Mouse (Mus musculus): Measurements from ENCODE around the gene Uck2. TPM values are rescaled to one million over a fixed set of nuclear protein-coding genes. Genes with fewer than 3 reads are reported as not detected.
A peak's percentile ranks its signal among the peaks of the same experiment; 100 is the strongest.

The Uck2 gene
- polyA plus RNA-seq, 1 experiment from 2014 or later, result 135 TPM

GRCm38 (mm10) chr1:167241487-167241886 is 43.6 kb downstream of the Uck2 start:
- Histone ChIP-seq H3K36me3 (replicated peaks) (peaks cover 14% of the 10 kb centered on the region), H3K4me3 (no peak overlapping the region), H3K27ac (peak overlapping the region; percentile 67; the same call in 1 of the 2 replicates), H3K9me3 (no peaks in the 10 kb centered on the region), H3K27me3 (ENCODE audit: poor library complexity, severe bottlenecking) (no peaks in the 10 kb centered on the region), H3K4me1 (peaks cover 88% of the 10 kb centered on the region)
- WGBS, result 65% methylated on average over 3 of the region's 3 CpGs
- no peak for DNase-seq (ENCODE audit: extremely low spot score, low spot score)

GRCm38 (mm10) chr1:167240361-167240760 is 44.8 kb downstream of the Uck2 start:
- Histone ChIP-seq H3K4me1 (peaks cover 85% of the 10 kb centered on the region), H3K27ac (peak overlapping the region; percentile 32), H3K9me3 (no peaks in the 10 kb centered on the region), H3K27me3 (ENCODE audit: poor library complexity, severe bottlenecking) (no peaks in the 10 kb centered on the region), H3K36me3 (replicated peaks) (peaks cover 25% of the 10 kb centered on the region), H3K4me3 (no peak overlapping the region)
- WGBS, result 27% methylated on average over 5 of the region's 5 CpGs
- peak; percentile 29 for DNase-seq (ENCODE audit: extremely low spot score, low spot score)

DNA sequence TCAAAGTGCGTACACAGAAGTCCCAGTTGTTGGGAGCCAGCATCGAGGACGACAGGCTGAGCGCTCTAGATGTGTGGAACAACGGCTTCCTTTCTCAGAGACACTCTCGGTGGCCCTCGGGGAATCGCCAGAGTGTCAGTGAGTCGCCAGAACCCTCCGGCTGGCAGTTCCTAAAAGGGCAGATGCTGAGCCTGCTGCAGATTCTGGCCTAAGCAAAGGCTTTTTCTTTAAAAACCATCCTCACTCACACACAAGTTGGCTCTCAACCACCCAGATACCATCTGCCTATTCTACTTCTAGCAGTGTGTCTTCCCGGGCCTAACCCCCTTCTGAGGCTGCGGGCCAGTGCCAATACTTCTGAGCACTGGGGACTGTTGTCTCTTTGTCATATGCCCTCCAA is 45.2 kb downstream of the Uck2 start:
- no peaks in the 10 kb centered on the region for H3K9me3 ChIP-seq
- peak overlapping the region; percentile 32 for H3K27ac ChIP-seq
- H3K27me3 ChIP-seq (ENCODE audit: poor library complexity, severe bottlenecking), result no peaks in the 10 kb centered on the region
- DNase-seq (ENCODE audit: extremely low spot score, low spot score), result no peak
- no peak overlapping the region for H3K4me3 ChIP-seq
- peaks cover 30% of the 10 kb centered on the region for H3K36me3 ChIP-seq (replicated peaks)
- 71% methylated on average over 12 of the region's 12 CpGs for WGBS
- H3K4me1 ChIP-seq, result peaks cover 81% of the 10 kb centered on the region

DNA sequence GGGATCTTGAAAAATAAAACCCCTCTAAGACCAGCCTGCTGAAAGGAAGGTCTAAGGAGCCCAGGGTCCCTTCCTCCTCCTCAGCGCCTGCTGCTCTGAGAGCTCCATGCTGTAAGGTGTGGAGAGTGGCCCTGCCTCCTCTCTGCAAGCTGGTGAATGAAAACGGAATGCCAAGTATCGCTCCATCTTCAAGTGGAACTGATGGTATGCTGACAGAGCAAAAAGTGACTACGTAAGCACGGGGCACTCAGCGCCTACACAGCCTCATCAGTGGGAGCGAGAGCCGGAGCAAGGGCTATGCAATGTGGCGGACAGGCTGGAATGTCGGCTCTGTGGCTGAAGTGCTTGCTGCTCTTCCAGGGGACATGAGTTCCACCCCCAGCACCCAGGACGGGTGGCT is 47.3 kb downstream of the Uck2 start:
- WGBS, result 93% methylated on average over 11 of the region's 11 CpGs
- Histone ChIP-seq H3K4me3 (no peak overlapping the region), H3K36me3 (replicated peaks) (peaks cover 51% of the 10 kb centered on the region), H3K27ac (no peak overlapping the region), H3K9me3 (no peaks in the 10 kb centered on the region), H3K4me1 (peaks cover 60% of the 10 kb centered on the region), H3K27me3 (ENCODE audit: poor library complexity, severe bottlenecking) (no peaks in the 10 kb centered on the region)
- no peak for DNase-seq (ENCODE audit: extremely low spot score, low spot score)

GRCm38 (mm10) chr1:167236790-167237189 is 48.3 kb downstream of the Uck2 start:
- Histone ChIP-seq H3K9me3 (no peaks in the 10 kb centered on the region), H3K27me3 (ENCODE audit: poor library complexity, severe bottlenecking) (no peaks in the 10 kb centered on the region), H3K36me3 (replicated peaks) (peaks cover 61% of the 10 kb centered on the region), H3K4me1 (peaks cover 49% of the 10 kb centered on the region), H3K27ac (no peak overlapping the region), H3K4me3 (no peak overlapping the region)
- WGBS, result 92% methylated on average over 8 of the region's 8 CpGs
- no peak for DNase-seq (ENCODE audit: extremely low spot score, low spot score)

- no peak for DNase-seq (ENCODE audit: extremely low spot score, low spot score)
- no peak overlapping the region for H3K27ac ChIP-seq
- no peak overlapping the region for H3K4me3 ChIP-seq
- no peaks in the 10 kb centered on the region for H3K27me3 ChIP-seq (ENCODE audit: poor library complexity, severe bottlenecking)
- H3K4me1 ChIP-seq, result peaks cover 25% of the 10 kb centered on the region
- peaks cover 83% of the 10 kb centered on the region for H3K36me3 ChIP-seq (replicated peaks)
- whole genome bisulfite sequencing, result 94% methylated on average over 10 of the region's 10 CpGs
- H3K9me3 ChIP-seq, result no peaks in the 10 kb centered on the region
Observed at GRCm38 (mm10) chr1:167234344-167234743, 50.8 kb downstream of the Uck2 start.

DNA sequence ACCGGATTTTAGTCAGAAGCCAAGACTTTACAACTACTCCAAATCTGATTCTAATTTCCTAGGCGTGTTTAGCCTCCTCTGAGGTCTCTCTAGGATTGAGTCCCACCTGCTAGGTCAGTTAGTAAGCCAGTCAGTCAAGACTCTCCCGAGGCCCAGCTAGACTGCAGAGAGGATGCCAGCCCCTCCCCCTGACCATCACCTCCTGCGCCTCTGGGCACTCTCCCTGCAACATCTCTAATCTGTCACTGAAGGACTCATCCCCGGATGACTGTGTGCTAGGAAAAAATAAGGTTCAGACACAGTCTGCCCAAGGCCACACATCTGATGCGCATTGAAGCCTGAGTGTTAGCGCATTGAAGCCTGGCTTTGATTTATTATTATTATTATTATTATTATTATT is 52.2 kb downstream of the Uck2 start:
- peaks cover 11% of the 10 kb centered on the region for H3K4me1 ChIP-seq
- H3K36me3 ChIP-seq (replicated peaks), result peaks cover 97% of the 10 kb centered on the region
- H3K9me3 ChIP-seq, result no peaks in the 10 kb centered on the region
- H3K27me3 ChIP-seq (ENCODE audit: poor library complexity, severe bottlenecking), result no peaks in the 10 kb centered on the region
- no peak overlapping the region for H3K4me3 ChIP-seq
- H3K27ac ChIP-seq, result no peak overlapping the region
- DNase-seq (ENCODE audit: extremely low spot score, low spot score), result no peak
- 83% methylated on average over 7 of the region's 7 CpGs for WGBS

GRCm38 (mm10) chr1:167231612-167232283 is 53.4 kb downstream of the Uck2 start:
- Histone ChIP-seq H3K27ac (no peak overlapping the region), H3K9me3 (no peaks in the 10 kb centered on the region), H3K36me3 (replicated peaks) (peaks cover 97% of the 10 kb centered on the region), H3K27me3 (ENCODE audit: poor library complexity, severe bottlenecking) (no peaks in the 10 kb centered on the region), H3K4me3 (no peak overlapping the region), H3K4me1 (no peaks in the 10 kb centered on the region)
- DNase-seq (ENCODE audit: extremely low spot score, low spot score), result no peak
- 84% methylated on average over 17 of the region's 17 CpGs for WGBS

GRCm38 (mm10) chr1:167230930-167231611 is 54.0 kb downstream of the Uck2 start:
- H3K36me3 ChIP-seq (replicated peaks), result peaks cover 97% of the 10 kb centered on the region
- WGBS, result 91% methylated on average over 17 of the region's 17 CpGs

DNA sequence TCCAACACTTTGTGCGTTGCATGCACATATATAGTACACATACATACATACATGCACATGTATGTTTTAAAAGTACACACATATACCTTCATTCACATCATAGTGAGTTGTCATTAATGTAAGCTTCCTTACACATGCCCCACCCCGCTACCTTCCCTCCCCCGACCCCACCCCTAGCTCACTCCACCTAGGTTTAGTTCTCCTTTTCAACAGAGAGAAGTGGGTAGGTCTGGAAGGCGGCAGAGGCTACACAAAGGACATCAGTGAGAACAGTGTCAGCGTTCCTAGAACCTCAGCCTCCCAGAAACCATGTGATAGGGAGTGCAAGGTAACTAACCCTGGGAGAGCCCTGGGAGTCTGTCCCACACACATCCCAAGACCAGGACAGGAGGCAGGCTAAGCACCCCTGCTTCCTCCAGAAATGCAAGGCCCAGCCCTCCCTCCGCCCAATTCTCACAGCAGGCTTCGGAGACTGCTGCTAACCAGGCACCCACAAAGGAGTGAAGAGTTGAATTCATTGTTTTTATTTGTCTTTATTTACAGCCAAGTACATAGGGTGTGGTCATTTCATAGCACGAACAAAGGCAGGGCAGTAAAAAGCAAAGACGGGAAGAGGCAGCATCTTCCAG is 62.6 kb downstream of the Uck2 start:
- Histone ChIP-seq H3K36me3 (replicated peaks) (peaks cover 47% of the 10 kb centered on the region), H3K27ac (no peak overlapping the region), H3K4me3 (no peak overlapping the region), H3K4me1 (no peaks in the 10 kb centered on the region), H3K27me3 (ENCODE audit: poor library complexity, severe bottlenecking) (no peaks in the 10 kb centered on the region), H3K9me3 (no peaks in the 10 kb centered on the region)
- DNase-seq (ENCODE audit: extremely low spot score, low spot score), result no peak
- 88% methylated on average over 9 of the region's 9 CpGs for WGBS

More at GRCm38 (mm10) chr1:167230930-167231611, 54.0 kb downstream of the Uck2 start:
- no peak for DNase-seq (ENCODE audit: extremely low spot score, low spot score)
- Histone ChIP-seq H3K4me1 (no peaks in the 10 kb centered on the region), H3K27ac (no peak overlapping the region), H3K4me3 (no peak overlapping the region), H3K27me3 (ENCODE audit: poor library complexity, severe bottlenecking) (no peaks in the 10 kb centered on the region), H3K9me3 (no peaks in the 10 kb centered on the region)

GRCm38 (mm10) chr1:167220303-167221174 is 64.6 kb downstream of the Uck2 start:
- WGBS, result 7% methylated on average over 5 of the region's 5 CpGs
- Histone ChIP-seq H3K27ac (no peak overlapping the region), H3K4me3 (no peak overlapping the region), H3K9me3 (no peaks in the 10 kb centered on the region), H3K4me1 (no peaks in the 10 kb centered on the region), H3K36me3 (replicated peaks) (peaks cover 28% of the 10 kb centered on the region), H3K27me3 (ENCODE audit: poor library complexity, severe bottlenecking) (no peaks in the 10 kb centered on the region)
- DNase-seq (ENCODE audit: extremely low spot score, low spot score), result peak; percentile 77

GRCm38 (mm10) chr1:167215460-167215859 is 69.7 kb downstream of the Uck2 start:
- no peak overlapping the region for H3K4me3 ChIP-seq
- no peaks in the 10 kb centered on the region for H3K36me3 ChIP-seq (replicated peaks)
- no peaks in the 10 kb centered on the region for H3K9me3 ChIP-seq
- 85% methylated on average over 3 of the region's 3 CpGs for WGBS
- H3K27me3 ChIP-seq (ENCODE audit: poor library complexity, severe bottlenecking), result peaks cover 3% of the 10 kb centered on the region
- DNase-seq (ENCODE audit: extremely low spot score, low spot score), result no peak
- no peak overlapping the region for H3K27ac ChIP-seq
- H3K4me1 ChIP-seq, result no peaks in the 10 kb centered on the region
